ENCODE assay signal across 10 mouse cellular contexts in the genomic region with DNA sequence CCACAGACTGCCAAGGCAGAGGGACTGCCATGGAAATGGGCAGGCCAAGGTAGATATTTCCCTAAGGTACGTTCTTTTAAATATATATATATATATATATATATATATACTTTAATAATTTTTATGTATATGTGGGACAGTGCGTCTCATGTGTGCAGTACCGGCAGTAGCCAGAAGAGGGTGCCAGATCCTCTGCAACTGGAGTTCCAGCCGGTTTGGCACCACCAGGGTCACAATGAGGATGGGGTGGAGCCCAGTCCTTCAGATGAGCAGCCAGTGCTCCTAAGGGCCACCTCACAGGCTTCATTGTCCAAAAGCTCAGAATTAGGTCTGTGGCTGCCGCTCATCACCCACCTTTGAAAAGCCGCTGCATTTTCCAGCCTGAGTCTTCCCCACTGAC. TPM values are rescaled to one million over a fixed set of nuclear protein-coding genes. Genes with fewer than 3 reads are reported as not detected.
DNase-seq lines count a peak whose midpoint lies in the region; ATAC-seq and TF ChIP-seq lines count a peak whose summit lies in the region.
"Had no signal": no experiment of that assay in that cellular context is flagged by ENCODE, and none has a peak within 500 bp of the region (broad histone marks: within the 10 kb centered on the region; RNA-seq: fewer than 3 reads in every experiment).

No protein-coding gene starts in this region.

- no peak for ATAC-seq in hindbrain, embryonic 14.5 days (ENCODE audit: low FRiP score)
- no peak for ATAC-seq in hindbrain, embryonic 12.5 days (ENCODE audit: low FRiP score)
- no peak for ATAC-seq in liver, embryonic 11.5 days (replicated peaks; ENCODE audit: low FRiP score)
- ATAC-seq in stomach, postnatal 0 days (ENCODE audit: low FRiP score, low TSS enrichment), result no peak

- peak; percentile 66 for TF ChIP-seq CTCF in stomach, postnatal 0 days (IDR thresholded peaks at IDR 0.05; ENCODE audit: low read depth)

- no peak overlapping the region for H3K4me2 ChIP-seq in hindbrain, embryonic 14.5 days (replicated peaks)
- H3K4me2 ChIP-seq in hindbrain, embryonic 12.5 days (replicated peaks), result no peak overlapping the region
- no peak overlapping the region for H3K4me2 ChIP-seq in liver, embryonic 11.5 days
- H3K4me2 ChIP-seq in stomach, postnatal 0 days (replicated peaks; ENCODE audit: low read depth), result no peak overlapping the region

- peak; percentile 48 for DNase-seq in hindbrain, embryonic 14.5 days (ENCODE audit: low spot score)
- DNase-seq in 3T3-L1 (ENCODE audit: low read depth, low spot score) (peak; percentile 58), A20 (ENCODE audit: low read depth, low spot score) (peak; percentile 64)
- peak; percentile 79 for DNase-seq in embryo, embryonic 10 days (ENCODE audit: low spot score)
- DNase-seq in liver, embryonic 11.5 days (ENCODE audit: low spot score), result peak; percentile 49
- DNase-seq in stomach, postnatal 0 days (ENCODE audit: low spot score), result peak; percentile 55
- DNase-seq in urinary bladder, postnatal 36 days (ENCODE audit: low spot score in 2 of 2), result no peak

- no peaks in the 10 kb centered on the region for H3K27me3 ChIP-seq in hindbrain, embryonic 14.5 days (ENCODE audit: control insufficient read depth, insufficient read depth, low read length)
- H3K27me3 ChIP-seq in hindbrain, embryonic 12.5 days, result peaks cover 11% of the 10 kb centered on the region; the same call in 1 of the 2 replicates
- H3K27me3 ChIP-seq in liver, embryonic 11.5 days (replicated peaks; ENCODE audit: control insufficient read depth, insufficient read depth, low read length), result no peaks in the 10 kb centered on the region
- no peaks in the 10 kb centered on the region for H3K27me3 ChIP-seq in stomach, postnatal 0 days (ENCODE audit: control insufficient read depth, insufficient read depth, low read length)

- H3K4me3 ChIP-seq in hindbrain, embryonic 14.5 days (replicated peaks; ENCODE audit: low read length), result no peak overlapping the region
- H3K4me3 ChIP-seq in hindbrain, embryonic 12.5 days, result no peak overlapping the region
- H3K4me3 ChIP-seq in liver, embryonic 11.5 days (ENCODE audit: low read depth, low read length), result no peak overlapping the region
- no peak overlapping the region for H3K4me3 ChIP-seq in stomach, postnatal 0 days (ENCODE audit: low read depth, low read length)

- H3K27ac ChIP-seq in hindbrain, embryonic 14.5 days, result no peak overlapping the region
- H3K27ac ChIP-seq in hindbrain, embryonic 12.5 days, result no peak overlapping the region
- no peak overlapping the region for H3K27ac ChIP-seq in liver, embryonic 11.5 days (ENCODE audit: low read depth, low read length)
- H3K27ac ChIP-seq in stomach, postnatal 0 days (replicated peaks), result no peak overlapping the region

- no peaks in the 10 kb centered on the region for H3K36me3 ChIP-seq in hindbrain, embryonic 14.5 days (replicated peaks; ENCODE audit: control insufficient read depth, insufficient read depth)
- H3K36me3 ChIP-seq in hindbrain, embryonic 12.5 days, result no peaks in the 10 kb centered on the region
- no peaks in the 10 kb centered on the region for H3K36me3 ChIP-seq in liver, embryonic 11.5 days (ENCODE audit: control insufficient read depth, insufficient read depth, low read length)
- H3K36me3 ChIP-seq in stomach, postnatal 0 days (ENCODE audit: control insufficient read depth, insufficient read depth, low read length), result no peaks in the 10 kb centered on the region

- H3K9ac ChIP-seq in hindbrain, embryonic 14.5 days, result no peak overlapping the region
- H3K9ac ChIP-seq in hindbrain, embryonic 12.5 days, result no peak overlapping the region
- no peak overlapping the region for H3K9ac ChIP-seq in liver, embryonic 11.5 days (ENCODE audit: low read depth, low read length)
- H3K9ac ChIP-seq in stomach, postnatal 0 days (ENCODE audit: low read length), result no peak overlapping the region

- no peaks in the 10 kb centered on the region for H3K9me3 ChIP-seq in hindbrain, embryonic 14.5 days (ENCODE audit: control insufficient read depth, low read length)
- H3K9me3 ChIP-seq in hindbrain, embryonic 12.5 days (replicated peaks), result peaks cover 3% of the 10 kb centered on the region; the same call in 1 of the 2 replicates
- no peaks in the 10 kb centered on the region for H3K9me3 ChIP-seq in liver, embryonic 11.5 days (ENCODE audit: control insufficient read depth, low read length)
- H3K9me3 ChIP-seq in stomach, postnatal 0 days (ENCODE audit: control insufficient read depth, low read length), result no peaks in the 10 kb centered on the region

- no peak for TF ChIP-seq EP300 in stomach, postnatal 0 days (optimal IDR thresholded peaks at IDR 0.05)

- no peaks in the 10 kb centered on the region for H3K4me1 ChIP-seq in hindbrain, embryonic 14.5 days (replicated peaks; ENCODE audit: control insufficient read depth, insufficient read depth, low read length)
- no peaks in the 10 kb centered on the region for H3K4me1 ChIP-seq in hindbrain, embryonic 12.5 days
- H3K4me1 ChIP-seq in liver, embryonic 11.5 days (replicated peaks; ENCODE audit: control insufficient read depth, insufficient read depth, low read length), result no peaks in the 10 kb centered on the region
- H3K4me1 ChIP-seq in stomach, postnatal 0 days (replicated peaks; ENCODE audit: control insufficient read depth, insufficient read depth), result no peaks in the 10 kb centered on the region

- 45% methylated on average over 6 of the region's 6 CpGs for WGBS in hindbrain, embryonic 14.5 days
- WGBS in hindbrain, embryonic 12.5 days, result 40% methylated on average over 6 of the region's 6 CpGs
- 42% methylated on average over 6 of the region's 6 CpGs for WGBS in liver, embryonic 11.5 days
- 43% methylated on average over 6 of the region's 6 CpGs for whole genome bisulfite sequencing in stomach, postnatal 0 days

RNA-seq across cellular contexts. Expression of a gene that starts 6.3 kb away (rescaled TPM):
- polyA plus RNA-seq in hindbrain, embryonic 14.5 days (2014; fragmentation: Nextera tagmentation; extraction: Ambion mirVana), result not detected in 2 replicates
- polyA plus RNA-seq in hindbrain, embryonic 12.5 days (2016; fragmentation: Nextera tagmentation; extraction: Ambion mirVana), result not detected in 2 replicates
- not detected in 2 replicates for polyA plus RNA-seq in liver, embryonic 11.5 days (2014; fragmentation: Nextera tagmentation; extraction: Ambion mirVana)
- polyA plus RNA-seq in stomach, postnatal 0 days (2015; fragmentation: Nextera tagmentation; extraction: Ambion mirVana), result not detected in 2 replicates
- polyA plus RNA-seq: liver, embryonic 16.5 days; stomach, embryonic 16.5 days had no signal

RNA-seq across cellular contexts. Expression of a gene that starts 25.8 kb away (rescaled TPM):
- 53.1 and 53.5 TPM in 2 replicates for polyA plus RNA-seq in hindbrain, embryonic 14.5 days (2014; fragmentation: Nextera tagmentation; extraction: Ambion mirVana)
- polyA plus RNA-seq in hindbrain, embryonic 12.5 days (2016; fragmentation: Nextera tagmentation; extraction: Ambion mirVana), result 57.8 and 66.1 TPM in 2 replicates
- polyA plus RNA-seq in liver, embryonic 11.5 days (2014; fragmentation: Nextera tagmentation; extraction: Ambion mirVana), result 33.1 and 36.5 TPM in 2 replicates
- 24.0 and 25.4 TPM in 2 replicates for polyA plus RNA-seq in stomach, postnatal 0 days (2015; fragmentation: Nextera tagmentation; extraction: Ambion mirVana)

RNA-seq across cellular contexts. Expression of a gene that starts 33.0 kb away (rescaled TPM):
- polyA plus RNA-seq in hindbrain, embryonic 14.5 days (2014; fragmentation: Nextera tagmentation; extraction: Ambion mirVana), result 0.99 and 1.2 TPM in 2 replicates
- 0.08 TPM in 1 of 2 replicates, not detected in the other for polyA plus RNA-seq in hindbrain, embryonic 12.5 days (2016; fragmentation: Nextera tagmentation; extraction: Ambion mirVana)
- polyA plus RNA-seq in liver, embryonic 11.5 days (2014; fragmentation: Nextera tagmentation; extraction: Ambion mirVana), result not detected in 2 replicates
- 0.02 and 0.07 TPM in 2 replicates for polyA plus RNA-seq in stomach, postnatal 0 days (2015; fragmentation: Nextera tagmentation; extraction: Ambion mirVana)
- polyA plus RNA-seq: liver, embryonic 16.5 days had no signal

RNA-seq across cellular contexts. Expression of a gene that starts 47.2 kb away (rescaled TPM):
- 15.5 and 21.4 TPM in 2 replicates for polyA plus RNA-seq in hindbrain, embryonic 14.5 days (2014; fragmentation: Nextera tagmentation; extraction: Ambion mirVana)
- 13.4 and 14.6 TPM in 2 replicates for polyA plus RNA-seq in hindbrain, embryonic 12.5 days (2016; fragmentation: Nextera tagmentation; extraction: Ambion mirVana)
- 27.1 and 30.1 TPM in 2 replicates for polyA plus RNA-seq in liver, embryonic 11.5 days (2014; fragmentation: Nextera tagmentation; extraction: Ambion mirVana)
- polyA plus RNA-seq in stomach, postnatal 0 days (2015; fragmentation: Nextera tagmentation; extraction: Ambion mirVana), result 81.8 and 92.1 TPM in 2 replicates

RNA-seq across cellular contexts. Expression of a gene that starts 56.9 kb away (rescaled TPM):
- 19.8 and 20.8 TPM in 2 replicates for polyA plus RNA-seq in hindbrain, embryonic 14.5 days (2014; fragmentation: Nextera tagmentation; extraction: Ambion mirVana)
- 30.3 and 33.0 TPM in 2 replicates for polyA plus RNA-seq in hindbrain, embryonic 12.5 days (2016; fragmentation: Nextera tagmentation; extraction: Ambion mirVana)
- 2.0 and 2.1 TPM in 2 replicates for polyA plus RNA-seq in liver, embryonic 11.5 days (2014; fragmentation: Nextera tagmentation; extraction: Ambion mirVana)
- 2.7 and 3.3 TPM in 2 replicates for polyA plus RNA-seq in stomach, postnatal 0 days (2015; fragmentation: Nextera tagmentation; extraction: Ambion mirVana)

Comparison
In these comparisons a context has a peak if more than half of its experiments do, and no peak if none do; other contexts are left out.
1. DNase-seq: peak in hindbrain, embryonic 14.5 days (single experiment), 3T3-L1 (single experiment), A20 (single experiment), embryo, embryonic 10 days (single experiment), liver, embryonic 11.5 days (single experiment) and stomach, postnatal 0 days (single experiment); none in urinary bladder, postnatal 36 days (0 of 2).